In the genomic region with DNA sequence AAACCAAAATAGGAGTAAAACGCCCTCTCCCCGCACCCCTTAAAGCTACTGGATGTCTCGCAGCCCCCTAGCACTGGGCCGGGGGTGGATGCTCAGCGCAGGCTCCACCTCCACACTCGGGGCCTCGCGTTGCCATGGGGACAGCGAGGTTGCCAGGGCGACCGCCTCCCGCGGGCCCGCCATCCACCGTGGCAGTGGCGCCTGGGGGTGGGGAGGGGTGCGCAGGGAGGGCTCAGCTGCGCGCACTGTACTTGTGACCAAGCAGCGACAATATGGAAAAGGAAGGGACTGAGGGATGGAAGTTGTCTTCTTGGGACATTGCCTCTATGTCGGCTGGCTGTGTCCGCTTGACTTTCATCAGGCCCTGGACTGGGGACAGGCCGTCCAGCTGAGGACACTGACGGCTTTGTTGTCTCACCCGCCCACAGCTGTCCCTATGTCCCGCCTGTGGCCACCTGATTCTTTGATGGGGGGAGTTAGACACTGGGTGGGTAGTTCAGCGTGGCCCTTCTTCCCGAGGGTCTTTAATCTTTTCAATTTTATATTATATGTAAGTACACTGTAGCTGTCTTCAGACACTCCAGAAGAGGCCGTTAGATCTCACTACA, we compare ENCODE assay signal across 9 mouse cellular contexts. TPM values are rescaled to one million over a fixed set of nuclear protein-coding genes. Genes with fewer than 3 reads are reported as not detected.
DNase-seq lines count a peak whose midpoint lies in the region; ATAC-seq and TF ChIP-seq lines count a peak whose summit lies in the region.
"Had no signal": no experiment of that assay in that cellular context is flagged by ENCODE, and none has a peak within 500 bp of the region (broad histone marks: within the 10 kb centered on the region; RNA-seq: fewer than 3 reads in every experiment).

No protein-coding gene starts in this region.

- H3K27ac ChIP-seq in heart, embryonic 13.5 days (replicated peaks): peak overlapping the region; percentile 67
- H3K27ac ChIP-seq in midbrain, embryonic 10.5 days (replicated peaks): peak overlapping the region; percentile 91
- H3K27ac ChIP-seq in testis, adult 2 months (ENCODE audit: control insufficient read depth, insufficient read depth, low read depth, low read length): peak overlapping the region; percentile 55

- H3K27me3 ChIP-seq in heart, embryonic 13.5 days (replicated peaks): no peaks in the 10 kb centered on the region
- H3K27me3 ChIP-seq in midbrain, embryonic 10.5 days (ENCODE audit: low read depth, poor library complexity, severe bottlenecking): no peaks in the 10 kb centered on the region
- H3K27me3 ChIP-seq in testis, adult 2 months (ENCODE audit: control insufficient read depth, insufficient read depth, low read length): no peaks in the 10 kb centered on the region

- no peak for TF ChIP-seq CTCF in testis, adult 2 months (IDR thresholded peaks at IDR 0.05; ENCODE audit: control insufficient read depth, insufficient read depth, insufficient replicate concordance, low read depth, low read length)

- peaks cover 7% of the 10 kb centered on the region; the same call in 1 of the 2 replicates for H3K36me3 ChIP-seq in heart, embryonic 13.5 days
- H3K36me3 ChIP-seq in midbrain, embryonic 10.5 days: peaks cover 43% of the 10 kb centered on the region
- H3K36me3 ChIP-seq in testis, adult 2 months (ENCODE audit: control insufficient read depth, insufficient read depth, low read length): no peaks in the 10 kb centered on the region

- no peak for ATAC-seq in heart, embryonic 13.5 days (ENCODE audit: extremely low read depth, insufficient number of reproducible peaks, low FRiP score, low TSS enrichment)

- H3K9me3 ChIP-seq in heart, embryonic 13.5 days: no peaks in the 10 kb centered on the region
- H3K9me3 ChIP-seq in midbrain, embryonic 10.5 days (replicated peaks): no peaks in the 10 kb centered on the region

- H3K9ac ChIP-seq in heart, embryonic 13.5 days: no peak overlapping the region; the same call in 1 of the 2 replicates

- peaks cover 57% of the 10 kb centered on the region for H3K4me1 ChIP-seq in heart, embryonic 13.5 days
- peaks cover 77% of the 10 kb centered on the region for H3K4me1 ChIP-seq in midbrain, embryonic 10.5 days
- peaks cover 54% of the 10 kb centered on the region for H3K4me1 ChIP-seq in testis, adult 2 months (ENCODE audit: control insufficient read depth, insufficient read depth, low read length)

- H3K4me2 ChIP-seq in heart, embryonic 13.5 days: peak overlapping the region; percentile 25

- 17% methylated on average over 29 of the region's 29 CpGs for WGBS in heart, embryonic 13.5 days
- 5% methylated on average over 29 of the region's 29 CpGs for WGBS in midbrain, embryonic 10.5 days

- H3K4me3 ChIP-seq in heart, embryonic 13.5 days: no peak overlapping the region
- peak overlapping the region; percentile 51 for H3K4me3 ChIP-seq in midbrain, embryonic 10.5 days
- H3K4me3 ChIP-seq in testis, adult 2 months (ENCODE audit: control insufficient read depth, low read depth, low read length): peak overlapping the region; percentile 84

- TF ChIP-seq POLR2A in testis, adult 2 months (IDR thresholded peaks at IDR 0.05; ENCODE audit: control insufficient read depth, low read depth, low read length): no peak

- DNase-seq in heart, adult 9 months (ENCODE audit: low spot score in 2 of 2): peak; percentile 33 to 41
- no peak for DNase-seq in heart, adult 18-20 months
- DNase-seq in embryo, embryonic 10.5 days (ENCODE audit: low spot score): peak; percentile 86
- peak; percentile 89 to 90 for DNase-seq in layer of hippocampus, adult 8-10 months (ENCODE audit: low spot score in 2 of 2)
- DNase-seq in midbrain, embryonic 10.5 days (ENCODE audit: low spot score): peak; percentile 94
- no peak for DNase-seq in spleen, postnatal 4 days (ENCODE audit: low spot score in 2 of 2)

RNA-seq across cellular contexts. Expression of a gene that starts 10.4 kb away (rescaled TPM):
- total RNA-seq in heart, adult 18-20 months (2021): 10 to 100 TPM; 44.3 to 45.7 TPM
- 67.1 and 69.3 TPM in 2 replicates for polyA plus RNA-seq in heart, embryonic 13.5 days (2015; fragmentation: Nextera tagmentation; extraction: Ambion mirVana)
- total RNA-seq in layer of hippocampus, adult 8-10 months (2022): 100 to 1,000 TPM; 244 to 264 (median 260) TPM
- 130 and 153 TPM in 2 replicates for polyA plus RNA-seq in midbrain, embryonic 10.5 days (2016; fragmentation: Nextera tagmentation; extraction: Ambion mirVana)
- polyA plus RNA-seq in testis, adult 2 months (2012; rRNA removed): 8.1 and 9.1 TPM in 2 replicates

RNA-seq across cellular contexts. Expression of a gene that starts 13.1 kb away (rescaled TPM):
- not detected for total RNA-seq in heart, adult 18-20 months (2021)
- 0.51 TPM in 1 of 2 replicates, not detected in the other for polyA plus RNA-seq in heart, embryonic 13.5 days (2015; fragmentation: Nextera tagmentation; extraction: Ambion mirVana)
- under 1 TPM in 3 of 4 experiments, not detected in 1; 0.43 to 0.83 (median 0.50) TPM for total RNA-seq in layer of hippocampus, adult 8-10 months (2022)
- polyA plus RNA-seq in midbrain, embryonic 10.5 days (2016; fragmentation: Nextera tagmentation; extraction: Ambion mirVana): 0.05 TPM in 1 of 2 replicates, not detected in the other
- 0.11 TPM in 1 of 2 replicates, not detected in the other for polyA plus RNA-seq in testis, adult 2 months (2012; rRNA removed)

RNA-seq across cellular contexts. Expression of a gene that starts 17.0 kb away (rescaled TPM):
- total RNA-seq in heart, adult 18-20 months (2021): under 1 TPM; 0.42 to 0.67 TPM
- 1.2 and 1.4 TPM in 2 replicates for polyA plus RNA-seq in heart, embryonic 13.5 days (2015; fragmentation: Nextera tagmentation; extraction: Ambion mirVana)
- 1 to 10 TPM in 2 of 4 experiments, not detected in 2; 1.6 to 1.9 TPM for total RNA-seq in layer of hippocampus, adult 8-10 months (2022)
- 0.46 and 0.67 TPM in 2 replicates for polyA plus RNA-seq in midbrain, embryonic 10.5 days (2016; fragmentation: Nextera tagmentation; extraction: Ambion mirVana)
- 0.27 and 0.36 TPM in 2 replicates for polyA plus RNA-seq in testis, adult 2 months (2012; rRNA removed)
- total RNA-seq: hematopoietic stem cell, adult 5-6 weeks had no signal

RNA-seq across cellular contexts. Expression of a gene that starts 26.7 kb away (rescaled TPM):
- total RNA-seq in heart, adult 18-20 months (2021): 1 to 10 TPM; 3.5 to 4.5 TPM
- polyA plus RNA-seq in heart, embryonic 13.5 days (2015; fragmentation: Nextera tagmentation; extraction: Ambion mirVana): 23.8 and 27.3 TPM in 2 replicates
- total RNA-seq in layer of hippocampus, adult 8-10 months (2022): 1 to 10 TPM; 2.2 to 2.9 (median 2.4) TPM
- polyA plus RNA-seq in midbrain, embryonic 10.5 days (2016; fragmentation: Nextera tagmentation; extraction: Ambion mirVana): 1.1 and 1.8 TPM in 2 replicates
- 13.8 and 16.1 TPM in 2 replicates for polyA plus RNA-seq in testis, adult 2 months (2012; rRNA removed)

RNA-seq across cellular contexts. Expression of a gene that starts 37.1 kb away (rescaled TPM):
- total RNA-seq in heart, adult 18-20 months (2021): 10 to 100 TPM; 22.0 to 23.1 TPM
- 61.4 and 66.3 TPM in 2 replicates for polyA plus RNA-seq in heart, embryonic 13.5 days (2015; fragmentation: Nextera tagmentation; extraction: Ambion mirVana)
- 10 to 100 TPM; 72.4 to 82.9 (median 75.8) TPM for total RNA-seq in layer of hippocampus, adult 8-10 months (2022)
- polyA plus RNA-seq in midbrain, embryonic 10.5 days (2016; fragmentation: Nextera tagmentation; extraction: Ambion mirVana): 109 and 118 TPM in 2 replicates
- 989 and 1,153 TPM in 2 replicates for polyA plus RNA-seq in testis, adult 2 months (2012; rRNA removed)

Comparison
In these comparisons a context has a peak if more than half of its experiments do, and no peak if none do; other contexts are left out.
1. DNase-seq: peak in heart, adult 9 months (2 of 2), embryo, embryonic 10.5 days (single experiment), layer of hippocampus, adult 8-10 months (2 of 2) and midbrain, embryonic 10.5 days (single experiment); none in heart, adult 18-20 months (0 of 2) and spleen, postnatal 4 days (0 of 2).
2. Peak in every context shown above with its lines, with median percentiles within 50 percentile points of each other: H3K27ac ChIP-seq.